Mouse (Mus musculus): ENCODE measurements around the gene Pfn3. TPM values are rescaled to one million over a fixed set of nuclear protein-coding genes. Genes with fewer than 3 reads are reported as not detected.

The Pfn3 gene
- polyA plus RNA-seq (2012; rRNA removed): not detected in 2 replicates

DNA sequence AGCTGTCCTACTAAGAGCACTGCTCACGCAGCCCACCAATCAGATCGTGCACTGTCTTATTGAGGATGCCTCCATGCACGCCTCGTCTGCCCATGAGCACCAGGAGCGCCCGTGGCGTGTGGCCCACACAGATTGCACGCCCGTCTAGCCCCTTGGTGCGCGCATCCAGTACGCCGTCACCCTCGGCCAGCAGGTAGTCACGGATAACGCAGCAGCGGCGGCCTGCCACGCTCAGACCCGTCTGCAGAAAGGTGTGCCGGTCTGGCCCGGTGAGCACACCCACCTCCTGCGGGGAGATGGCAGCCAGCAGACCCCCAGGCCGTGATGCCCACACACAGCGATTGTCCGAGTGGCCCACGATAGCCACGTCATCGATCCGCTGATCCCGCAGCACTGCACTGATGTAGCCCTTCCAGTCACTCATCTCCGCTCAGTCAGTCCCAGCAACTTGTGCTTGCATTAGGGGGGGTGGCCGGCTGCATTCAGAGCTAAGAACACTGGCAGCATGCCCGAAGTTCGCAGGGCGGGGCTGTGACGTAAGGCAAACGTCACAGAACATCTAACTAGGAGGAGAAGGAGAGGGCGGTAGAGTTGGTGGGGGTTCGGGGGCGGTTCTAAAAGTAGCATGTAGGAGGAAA is at the start of gene Pfn3:
Gene Pfn3, minus strand, starts transcription at position 490 of the 638 bp plus-strand sequence.

DNA sequence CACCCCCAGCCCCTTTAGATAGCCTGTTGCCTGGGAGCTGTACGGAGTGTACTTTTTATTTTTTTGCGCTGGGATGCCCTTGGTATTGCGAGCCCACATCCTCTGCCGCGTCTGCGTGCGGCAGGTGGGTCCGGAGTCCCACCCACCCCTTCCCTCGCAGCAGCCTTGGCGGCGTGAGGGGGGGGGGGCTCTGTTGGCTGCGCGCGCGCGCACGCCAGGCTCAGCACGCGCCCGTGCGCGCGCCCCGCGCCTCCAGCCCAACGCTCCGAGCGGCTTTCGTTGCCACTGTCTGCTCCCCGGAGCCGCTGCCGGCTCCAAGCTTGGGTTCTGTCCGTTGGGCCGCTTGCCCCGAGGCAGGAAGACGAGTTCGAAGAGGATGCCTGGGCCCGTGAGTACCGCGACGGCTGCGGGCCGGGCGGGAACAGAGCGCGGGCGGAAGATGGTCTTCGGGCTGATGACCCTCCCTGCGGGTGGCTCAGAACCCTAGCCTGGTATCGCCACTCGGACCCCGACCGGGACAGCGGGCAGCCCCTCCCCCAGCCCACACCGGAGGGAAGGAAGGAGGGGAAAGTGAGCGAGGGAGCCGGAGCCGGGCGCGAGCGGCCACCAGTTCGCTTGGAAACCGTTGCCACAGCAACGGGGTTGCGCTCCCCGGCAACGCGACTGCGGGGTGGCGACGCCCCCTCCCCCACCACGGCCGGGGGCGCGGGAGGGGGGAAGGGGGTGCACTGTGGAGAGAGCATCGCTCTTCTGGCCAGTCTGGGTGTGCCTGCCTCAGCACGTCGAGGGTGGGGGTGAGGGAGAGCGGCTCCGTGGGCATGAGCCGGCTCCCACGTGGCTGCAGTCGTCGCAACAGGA is 49.2 kb upstream of the Pfn3 start, which contains the start of gene Prr7:
Gene Prr7, plus strand, starts transcription at position 241 of the 858 bp plus-strand sequence.

DNA sequence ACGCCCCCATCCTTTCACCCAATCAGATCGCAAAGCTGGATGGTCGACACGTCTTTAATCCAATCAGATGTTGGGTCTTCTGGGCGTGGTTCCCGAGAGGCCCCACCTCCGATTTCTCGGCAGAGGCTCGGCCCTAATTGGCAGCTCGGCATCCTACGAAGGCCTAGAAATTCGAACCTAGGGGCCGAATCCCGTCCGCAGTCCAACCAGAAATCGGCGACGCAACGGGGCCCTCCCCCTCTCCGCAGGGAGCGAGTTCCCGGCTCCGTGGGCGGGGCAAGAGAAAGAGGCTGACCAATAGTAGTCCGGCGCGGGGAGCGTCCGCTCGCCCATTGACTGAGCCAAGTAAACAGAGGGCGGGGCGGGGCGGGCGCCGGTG is 29.9 kb upstream of the Pfn3 start, which contains the start of gene Grk6:
Gene Grk6, plus strand, starts transcription at position 136 of the 379 bp plus-strand sequence.

DNA sequence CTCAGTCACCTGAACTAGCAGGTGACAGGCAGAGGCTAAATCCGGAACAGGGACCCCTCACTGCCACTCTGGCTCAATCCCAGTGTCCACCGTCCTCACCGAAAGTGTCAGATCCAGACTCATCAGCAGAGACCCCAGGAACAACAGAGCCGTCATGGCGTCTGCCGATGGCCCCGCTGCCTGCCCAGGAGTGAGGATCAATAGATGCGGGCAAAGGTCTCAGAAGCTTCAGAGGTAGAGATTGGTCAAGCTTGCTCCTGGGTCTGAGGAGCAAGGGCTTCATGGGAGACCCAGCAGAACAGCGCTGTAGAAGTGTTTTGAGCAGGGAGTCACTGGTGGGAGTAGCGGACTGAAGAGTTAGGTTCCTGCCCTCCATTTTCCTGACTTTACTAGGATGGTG is 11.6 kb upstream of the Pfn3 start, which contains the start of gene F12:
Gene F12, minus strand, starts transcription at position 181 of the 400 bp plus-strand sequence.

DNA sequence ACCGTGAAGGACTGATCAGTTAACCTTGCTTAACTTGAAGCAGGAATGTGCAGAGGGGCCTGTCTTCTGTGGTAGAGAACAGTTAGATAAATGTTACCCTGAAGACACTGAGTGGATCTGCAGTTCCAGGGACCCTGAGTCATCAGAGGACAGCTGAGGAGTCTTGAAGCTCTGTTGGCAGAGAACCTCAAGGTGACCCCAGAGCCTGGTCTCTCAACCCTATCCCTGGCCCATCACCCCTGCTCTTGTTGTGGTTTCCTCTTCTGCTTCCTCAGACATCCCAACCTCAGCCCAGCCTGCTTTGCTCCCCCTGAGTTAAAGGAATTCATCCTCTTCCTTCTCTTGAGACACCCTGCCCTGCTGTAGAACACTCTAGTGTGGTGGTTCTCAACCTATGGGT is 16.9 kb downstream of the Pfn3 start, which contains the start of gene Slc34a1:
Gene Slc34a1, plus strand, starts transcription at position 100 of the 400 bp plus-strand sequence.

DNA sequence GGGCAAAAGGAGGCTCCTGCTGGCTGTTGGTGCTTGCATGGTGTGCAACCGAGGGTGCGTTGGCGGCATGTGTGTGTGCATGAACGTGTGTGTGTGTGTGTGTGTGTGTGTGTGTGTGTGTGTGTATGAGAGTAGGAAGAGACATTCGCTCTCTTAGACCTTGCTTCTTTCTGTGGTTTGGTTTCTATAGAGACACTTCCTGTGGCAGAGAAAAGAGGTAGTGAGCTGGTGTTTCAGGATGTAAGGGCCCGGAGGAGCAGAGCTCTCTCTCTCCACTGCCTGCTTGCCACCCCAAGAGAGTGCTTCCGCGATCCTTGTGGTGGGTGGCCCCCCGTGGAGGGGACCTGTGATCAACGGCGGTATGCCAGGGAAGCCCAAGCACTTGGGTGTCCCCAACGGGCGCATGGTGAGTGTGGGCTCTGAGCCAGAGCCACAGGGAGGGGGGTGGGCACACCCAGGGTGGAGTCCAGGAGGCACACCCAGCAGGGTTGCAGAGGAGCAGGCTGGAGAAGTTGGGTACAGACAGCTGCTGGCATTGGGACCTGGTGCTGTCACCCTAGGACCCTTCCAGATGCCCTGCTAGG is 45.4 kb downstream of the Pfn3 start, which contains the start of gene Rgs14:
Gene Rgs14, plus strand, starts transcription at position 202 of the 584 bp plus-strand sequence.

Other genes with a start within 250 kb of the Pfn3 start
- 20.2 and 25.4 TPM in 2 replicates for gene Nsd1, start 205.4 kb downstream of the Pfn3 start, polyA plus RNA-seq (2012; rRNA removed)
- gene Prelid1, start 94.7 kb downstream of the Pfn3 start, polyA plus RNA-seq (2012; rRNA removed): 323 and 337 TPM in 2 replicates
- 90.5 and 92.6 TPM in 2 replicates for gene Rab24, start 93.3 kb downstream of the Pfn3 start, polyA plus RNA-seq (2012; rRNA removed)
- gene Mxd3, start 85.4 kb downstream of the Pfn3 start, polyA plus RNA-seq (2012; rRNA removed): 16.3 and 21.3 TPM in 2 replicates
- gene Lman2, start 52.4 kb downstream of the Pfn3 start, polyA plus RNA-seq (2012; rRNA removed): 133 and 142 TPM in 2 replicates
- 2.6 and 3.3 TPM in 2 replicates for gene Rgs14, start 45.5 kb downstream of the Pfn3 start, polyA plus RNA-seq (2012; rRNA removed)
- 0.08 and 0.53 TPM in 2 replicates for gene Slc34a1, start 17.0 kb downstream of the Pfn3 start, polyA plus RNA-seq (2012; rRNA removed)
- gene F12, start 11.6 kb upstream of the Pfn3 start, polyA plus RNA-seq (2012; rRNA removed): 0.23 and 1.3 TPM in 2 replicates
- 61.2 and 61.5 TPM in 2 replicates for gene Grk6, start 29.8 kb upstream of the Pfn3 start, polyA plus RNA-seq (2012; rRNA removed)
- 39.3 and 64.5 TPM in 2 replicates for gene Prr7, start 49.0 kb upstream of the Pfn3 start, polyA plus RNA-seq (2012; rRNA removed)
- gene Dbn1, start 72.9 kb upstream of the Pfn3 start, polyA plus RNA-seq (2012; rRNA removed): 121 and 140 TPM in 2 replicates
- 253 and 269 TPM in 2 replicates for gene Pdlim7, start 98.4 kb upstream of the Pfn3 start, polyA plus RNA-seq (2012; rRNA removed)
- 12.2 and 13.5 TPM in 2 replicates for gene Dok3, start 114.1 kb upstream of the Pfn3 start, polyA plus RNA-seq (2012; rRNA removed)
- gene Ddx41, start 121.4 kb upstream of the Pfn3 start, polyA plus RNA-seq (2012; rRNA removed): 110 and 147 TPM in 2 replicates
- 118 and 137 TPM in 2 replicates for gene Fam193b, start 155.9 kb upstream of the Pfn3 start, polyA plus RNA-seq (2012; rRNA removed)
- 90.5 and 90.9 TPM in 2 replicates for gene Tmed9, start 158.5 kb upstream of the Pfn3 start, polyA plus RNA-seq (2012; rRNA removed)
- 29.8 and 32.7 TPM in 2 replicates for gene B4galt7, start 184.7 kb upstream of the Pfn3 start, polyA plus RNA-seq (2012; rRNA removed)
- gene Caml, start 207.8 kb upstream of the Pfn3 start, polyA plus RNA-seq (2012; rRNA removed): 17.4 and 18.4 TPM in 2 replicates
- 9.0 and 9.2 TPM in 2 replicates for gene Ddx46, start 219.8 kb upstream of the Pfn3 start, polyA plus RNA-seq (2012; rRNA removed)